Mouse (Mus musculus) liver, embryonic 14.5 days (tissue): ENCODE data around the gene Dmgdh. TPM values are rescaled to one million over a fixed set of nuclear protein-coding genes. Genes with fewer than 3 reads are reported as not detected.

ENCODE experiments used
- ATAC-seq: fragments of 200-750 bp; cut with Nextera tagmentation; 2 replicates; pipeline ENCODE4 v1.8.0; 2017; ENCODE audit warnings: moderate number of reproducible peaks, mild to moderate bottlenecking, moderate library complexity; ENCODE audit not compliant: insufficient read depth
- DNase-seq, 3 experiments: peaks; one replicate each; pipeline ENCODE4 v3.0.0-alpha.2; 2012 to 2013; ENCODE audit warnings: low read depth in 3 of 3, low spot score in 3 of 3
- H3K27ac ChIP-seq: fragments of 300-500 bp; sonication (generic); 2 replicates; pipeline ENCODE4 v1.5.1; 2014; ENCODE audit warnings: moderate library complexity, mild to moderate bottlenecking, control low read depth, inconsistent platforms
- H3K27me3 ChIP-seq: fragments of 300-500 bp; sonication (generic); 2 replicates; pipeline ENCODE4 v1.6.1; 2014; ENCODE audit warnings: mild to moderate bottlenecking, low read length, moderate library complexity; ENCODE audit not compliant: control insufficient read depth, insufficient read depth
- H3K36me3 ChIP-seq: fragments of 300-500 bp; sonication (generic); replicated peaks from 2 replicates; pipeline ENCODE4 v1.6.1; 2014; ENCODE audit warnings: low read depth; ENCODE audit not compliant: control insufficient read depth, insufficient read depth
- H3K4me1 ChIP-seq, 2 experiments: fragments of 200-500 bp in 1 of 2; fragments of 300-500 bp in 1 of 2; sonication (generic) in 1 of 2; replicated peaks; 2 replicates each; pipeline ENCODE4 v1.6.1; 2012 to 2014; ENCODE audit warnings: antibody characterized with exemption in 1 of 2, inconsistent platforms in 1 of 2, low read length in 1 of 2; ENCODE audit not compliant: control insufficient read depth in 2 of 2, insufficient read depth in 2 of 2
- H3K4me2 ChIP-seq: fragments of 300-500 bp; sonication (generic); 2 replicates; pipeline ENCODE4 v1.6.1; 2014; ENCODE audit warnings: low read depth, mild to moderate bottlenecking, control low read depth, moderate library complexity
- H3K4me3 ChIP-seq, 2 experiments: fragments of 200-500 bp in 1 of 2; fragments of 300-500 bp in 1 of 2; sonication (generic) in 1 of 2; 2 replicates each; pipeline ENCODE4 v1.5.1; 2012 to 2014; ENCODE audit warnings: low read depth in 2 of 2, low read length in 2 of 2, mild to moderate bottlenecking in 2 of 2, control low read depth in 1 of 2, inconsistent platforms in 1 of 2, moderate library complexity in 1 of 2; ENCODE audit not compliant: insufficient read depth in 1 of 2
- H3K9ac ChIP-seq: fragments of 300-500 bp; sonication (generic); replicated peaks from 2 replicates; pipeline ENCODE4 v1.6.1; 2014; ENCODE audit warnings: mild to moderate bottlenecking, control low read depth, moderate library complexity
- H3K9me3 ChIP-seq: fragments of 300-500 bp; sonication (generic); 2 replicates; pipeline ENCODE4 v1.6.1; 2016; ENCODE audit warnings: low read length, mixed read lengths; ENCODE audit not compliant: control insufficient read depth
- CTCF ChIP-seq: IDR thresholded peaks from 2 replicates; pipeline ENCODE4 v1.5.1; 2016; ENCODE audit warnings: antibody characterized with exemption, low read depth, control low read depth
- EP300 ChIP-seq: IDR thresholded peaks from 2 replicates; pipeline ENCODE4 v1.6.1; 2016; ENCODE audit warnings: antibody characterized with exemption, low read depth
- WGBS: fragments of 180-500 bp; shearing (Covaris S2); extraction: QIAGEN DNeasy Blood & Tissue Kit; methylation state at CpG from one replicate; pipeline ENCODE4 v1.1.7; 2014; ENCODE audit not compliant: insufficient replicate concordance; 5-methylcytosine and 5-hydroxymethylcytosine counted together
- polyA plus RNA-seq, 2 experiments: library from polyadenylated mRNA; depleted of rRNA in 1 of 2; stranded (reverse) in 1 of 2; unstranded in 1 of 2; fragments of >200 nt; fragmentation: Nextera tagmentation in 1 of 2; extraction: Ambion mirVana in 1 of 2; gene quantifications; 2 replicates each; pipeline versions ENCODE4 v1.2.1 to v1.2.3; 2012 to 2014

The Dmgdh gene
- polyA plus RNA-seq, 2 experiments, result 9.7 to 12.0 TPM

DNA sequence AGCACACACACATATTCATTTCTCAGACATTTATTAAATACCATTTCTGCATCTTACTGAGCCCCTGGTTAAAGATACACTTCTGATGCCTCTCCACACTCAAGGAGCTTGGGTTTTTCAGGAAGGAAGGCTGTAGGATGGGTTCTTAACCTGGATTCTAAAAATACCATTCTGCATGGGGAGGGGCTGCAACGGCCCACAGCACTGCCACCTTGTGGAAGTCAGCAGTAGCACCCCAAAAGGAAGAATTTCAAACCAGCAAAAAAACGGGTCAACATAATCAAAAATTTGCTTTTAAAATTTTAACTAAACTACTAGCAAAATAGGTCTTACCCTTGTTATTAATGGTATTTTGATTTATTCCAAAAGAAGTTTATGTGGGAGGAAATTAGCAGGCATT, 50.0 kb downstream of the Dmgdh start:
- Histone ChIP-seq H3K36me3 (no peaks in the 10 kb centered on the region), H3K4me3 (no peak overlapping the region), H3K9ac (no peak overlapping the region), H3K27me3 (no peaks in the 10 kb centered on the region), H3K27ac (no peak overlapping the region), H3K4me2 (no peak overlapping the region), H3K9me3 (no peaks in the 10 kb centered on the region), H3K4me1 (no peaks in the 10 kb centered on the region)
- TF ChIP-seq EP300 (no peak), CTCF (peak; percentile 64)
- WGBS, result 18% methylated on average over 2 of the region's 2 CpGs
- ATAC-seq (no peak), DNase-seq (no peak)

DNA sequence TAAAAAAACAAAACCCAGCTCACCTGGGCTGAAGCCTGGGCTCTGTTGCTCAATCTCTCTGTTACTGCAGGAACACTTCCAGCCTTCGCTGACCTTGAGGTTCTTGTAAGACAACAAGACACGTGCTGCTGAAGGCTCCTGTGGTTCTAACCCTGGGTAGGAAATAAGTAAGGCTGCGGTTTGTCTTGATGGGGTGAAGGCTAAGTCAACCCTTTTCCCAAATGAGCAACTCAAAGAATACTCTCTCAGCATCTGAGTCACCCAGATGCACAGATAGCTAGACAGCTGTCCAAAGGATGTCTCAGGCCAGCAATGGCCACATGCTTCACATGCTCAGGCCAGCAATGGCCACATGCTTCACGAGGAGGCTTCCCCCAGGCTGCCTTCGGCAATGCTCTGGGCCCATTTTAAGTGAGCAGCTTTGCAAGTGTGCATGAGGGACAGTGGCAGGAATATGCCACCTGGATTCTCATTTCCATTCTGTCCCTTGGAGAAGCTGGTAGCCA, 61.0 kb downstream of the Dmgdh start:
- H3K9ac ChIP-seq, result no peak overlapping the region
- no peaks in the 10 kb centered on the region for H3K9me3 ChIP-seq
- no peak overlapping the region for H3K27ac ChIP-seq
- TF ChIP-seq EP300, result no peak
- TF ChIP-seq CTCF, result no peak
- H3K36me3 ChIP-seq, result no peaks in the 10 kb centered on the region
- H3K4me2 ChIP-seq, result no peak overlapping the region
- 71% methylated on average over 5 of the region's 5 CpGs for WGBS
- H3K27me3 ChIP-seq, result no peaks in the 10 kb centered on the region
- ATAC-seq (no peak), DNase-seq (no peak)
- H3K4me1 ChIP-seq, result no peaks in the 10 kb centered on the region
- H3K4me3 ChIP-seq, result no peak overlapping the region

DNA sequence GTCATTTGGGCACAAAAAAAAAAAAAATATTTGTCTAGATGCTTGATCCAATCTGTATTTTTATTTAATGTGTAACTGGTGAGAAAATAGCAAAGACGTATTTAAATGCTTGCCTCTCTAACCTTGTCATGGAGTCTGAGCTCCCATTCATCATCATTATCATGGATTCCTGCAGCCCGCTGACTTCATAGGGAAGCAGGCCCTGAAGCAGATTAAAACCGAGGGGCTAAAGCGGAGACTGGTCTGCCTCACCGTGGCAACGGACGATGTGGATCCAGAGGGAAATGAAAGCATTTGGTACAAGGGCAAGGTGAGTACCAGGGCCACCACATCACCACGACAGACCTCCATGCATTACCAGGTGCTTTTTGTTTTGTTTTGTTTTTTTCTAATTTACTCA, 69.9 kb downstream of the Dmgdh start:
- WGBS, result 62% methylated on average over 8 of the region's 8 CpGs
- Histone ChIP-seq H3K27me3 (no peaks in the 10 kb centered on the region), H3K36me3 (no peaks in the 10 kb centered on the region), H3K9me3 (no peaks in the 10 kb centered on the region), H3K27ac (no peak overlapping the region), H3K4me2 (no peak overlapping the region), H3K4me3 (no peak overlapping the region), H3K4me1 (no peaks in the 10 kb centered on the region), H3K9ac (no peak overlapping the region)
- TF ChIP-seq EP300, result no peak
- no peak for TF ChIP-seq CTCF
- no peak for ATAC-seq
- DNase-seq, result no peak

DNA sequence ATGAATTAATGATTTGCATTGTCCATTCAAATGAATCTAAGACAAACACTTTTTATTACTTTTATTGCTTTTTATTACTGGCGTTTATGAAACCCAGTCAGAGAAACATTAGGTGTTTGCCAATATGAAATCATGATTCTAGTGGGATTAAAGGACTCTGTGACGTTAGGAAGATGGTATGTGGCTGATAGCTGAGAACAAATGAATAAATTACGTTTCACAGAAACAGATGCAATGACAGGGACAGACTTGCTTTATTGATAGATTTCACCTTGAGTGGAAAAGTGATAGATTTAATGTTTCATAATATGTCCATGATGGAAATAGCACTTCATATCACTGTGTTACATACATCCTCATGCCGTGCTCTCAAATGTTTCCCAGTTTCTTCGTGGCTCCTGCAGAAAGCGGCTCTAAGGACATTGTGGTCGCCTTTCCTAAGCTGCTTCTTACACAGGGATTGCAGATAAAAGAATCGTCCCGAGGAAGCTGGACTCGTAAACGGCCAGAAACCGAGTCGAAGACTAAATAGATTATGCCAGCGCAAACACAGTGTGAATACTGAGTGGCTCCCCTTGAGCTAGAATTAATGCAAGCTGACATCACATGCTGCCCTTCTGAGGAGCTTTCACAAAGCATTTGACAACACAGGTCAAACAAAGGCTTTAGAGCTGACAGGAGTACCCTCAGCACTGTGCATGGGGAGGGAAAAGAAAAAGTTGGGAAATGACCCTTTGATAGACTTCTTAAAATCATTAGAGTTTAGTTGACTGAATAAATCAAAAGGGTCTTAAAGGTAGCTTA, 78.6 kb downstream of the Dmgdh start:
- Histone ChIP-seq H3K4me1 (peaks cover 0 to 2% of the 10 kb centered on the region in 2 experiments; a peak in 1 of 4 replicates), H3K4me2 (no peak overlapping the region), H3K27ac (no peak overlapping the region), H3K9ac (no peak overlapping the region), H3K27me3 (no peaks in the 10 kb centered on the region), H3K9me3 (no peaks in the 10 kb centered on the region), H3K36me3 (no peaks in the 10 kb centered on the region), H3K4me3 (no peak overlapping the region)
- ATAC-seq (no peak), DNase-seq (no peak)
- 61% methylated on average over 14 of the region's 14 CpGs for whole genome bisulfite sequencing
- TF ChIP-seq EP300 (no peak), CTCF (no peak)

- DNase-seq (no peak), ATAC-seq (no peak)
- H3K9me3 ChIP-seq, result no peaks in the 10 kb centered on the region
- H3K4me3 ChIP-seq, result no peak overlapping the region
- WGBS, result 28% methylated on average over 4 of the region's 4 CpGs
- peaks cover 0 to 2% of the 10 kb centered on the region in 2 experiments; a peak in 1 of 4 replicates for H3K4me1 ChIP-seq
- H3K27ac ChIP-seq, result no peak overlapping the region
- TF ChIP-seq EP300, result no peak
- TF ChIP-seq CTCF, result no peak
- H3K27me3 ChIP-seq, result no peaks in the 10 kb centered on the region
- no peak overlapping the region for H3K4me2 ChIP-seq
- H3K36me3 ChIP-seq, result no peaks in the 10 kb centered on the region
- no peak overlapping the region for H3K9ac ChIP-seq
Measured at GRCm38 (mm10) chr13:93755084-93755483, 80.9 kb downstream of the Dmgdh start.
